Mouse (Mus musculus): ENCODE measurements around the gene Lrrc8e. TPM values are rescaled to one million over a fixed set of nuclear protein-coding genes. Genes with fewer than 3 reads are reported as not detected.
"Not testable (repeated sequence)": the region's sequence is repeated elsewhere in the genome, so short reads cannot be mapped to it uniquely, and the experiment has no call there.

Gene Lrrc8e
- polyA plus RNA-seq, 1 experiment: 1.4 TPM

DNA sequence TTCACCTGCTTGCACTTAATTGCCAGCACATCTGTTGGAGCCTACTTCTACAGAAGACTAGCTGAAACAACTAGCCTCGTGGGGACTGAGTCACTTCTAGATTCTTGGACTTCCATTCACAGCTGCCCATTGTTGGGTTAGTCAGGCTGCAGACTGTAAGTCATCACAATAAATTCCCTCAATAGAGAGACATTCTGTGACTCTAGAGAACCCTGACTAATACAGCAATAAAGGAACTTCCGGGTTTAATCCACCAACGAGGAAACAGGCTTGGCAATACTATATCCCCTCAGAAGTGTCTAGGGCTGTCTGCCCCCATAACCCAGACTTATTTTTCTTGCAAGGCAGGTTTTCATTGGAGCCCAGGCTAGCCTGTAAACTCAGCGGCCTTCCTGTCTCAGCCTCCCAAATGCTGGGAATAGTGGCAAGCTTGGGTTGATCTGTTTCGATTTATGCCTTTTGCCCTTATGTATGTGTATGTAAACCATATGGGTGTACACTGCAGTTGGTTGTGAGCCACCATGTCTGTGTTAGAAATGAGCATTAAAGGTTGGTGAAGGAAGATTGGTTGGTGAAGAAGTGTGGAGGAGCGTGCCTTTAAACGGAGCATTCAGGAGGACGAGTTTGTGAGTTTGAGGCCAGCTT lies 25.6 kb downstream of the Lrrc8e start:
- H3K9me3 ChIP-seq (replicated peaks; ENCODE audit: control insufficient read depth, insufficient read depth, low read length, poor library complexity, severe bottlenecking): no peaks in the 10 kb centered on the region
- H3K4me1 ChIP-seq (ENCODE audit: control insufficient read depth, insufficient read depth, low read length): no peaks in the 10 kb centered on the region
- H3K27me3 ChIP-seq (ENCODE audit: control insufficient read depth, insufficient read depth, low read length, poor library complexity, severe bottlenecking): no peaks in the 10 kb centered on the region
- peak overlapping the region; percentile 82 for H3K9ac ChIP-seq (ENCODE audit: low read depth, poor library complexity, severe bottlenecking)
- no peak for TF ChIP-seq CTCF (IDR thresholded peaks at IDR 0.05; ENCODE audit: low read depth, low read length)
- H3K36me3 ChIP-seq (ENCODE audit: control insufficient read depth, insufficient read depth, low read length, poor library complexity, severe bottlenecking): peaks cover 12% of the 10 kb centered on the region
- H3K27ac ChIP-seq (ENCODE audit: insufficient read depth, low read length): no peak overlapping the region
- H3K4me3 ChIP-seq (ENCODE audit: low read depth, low read length): peak overlapping the region; percentile 93

DNA sequence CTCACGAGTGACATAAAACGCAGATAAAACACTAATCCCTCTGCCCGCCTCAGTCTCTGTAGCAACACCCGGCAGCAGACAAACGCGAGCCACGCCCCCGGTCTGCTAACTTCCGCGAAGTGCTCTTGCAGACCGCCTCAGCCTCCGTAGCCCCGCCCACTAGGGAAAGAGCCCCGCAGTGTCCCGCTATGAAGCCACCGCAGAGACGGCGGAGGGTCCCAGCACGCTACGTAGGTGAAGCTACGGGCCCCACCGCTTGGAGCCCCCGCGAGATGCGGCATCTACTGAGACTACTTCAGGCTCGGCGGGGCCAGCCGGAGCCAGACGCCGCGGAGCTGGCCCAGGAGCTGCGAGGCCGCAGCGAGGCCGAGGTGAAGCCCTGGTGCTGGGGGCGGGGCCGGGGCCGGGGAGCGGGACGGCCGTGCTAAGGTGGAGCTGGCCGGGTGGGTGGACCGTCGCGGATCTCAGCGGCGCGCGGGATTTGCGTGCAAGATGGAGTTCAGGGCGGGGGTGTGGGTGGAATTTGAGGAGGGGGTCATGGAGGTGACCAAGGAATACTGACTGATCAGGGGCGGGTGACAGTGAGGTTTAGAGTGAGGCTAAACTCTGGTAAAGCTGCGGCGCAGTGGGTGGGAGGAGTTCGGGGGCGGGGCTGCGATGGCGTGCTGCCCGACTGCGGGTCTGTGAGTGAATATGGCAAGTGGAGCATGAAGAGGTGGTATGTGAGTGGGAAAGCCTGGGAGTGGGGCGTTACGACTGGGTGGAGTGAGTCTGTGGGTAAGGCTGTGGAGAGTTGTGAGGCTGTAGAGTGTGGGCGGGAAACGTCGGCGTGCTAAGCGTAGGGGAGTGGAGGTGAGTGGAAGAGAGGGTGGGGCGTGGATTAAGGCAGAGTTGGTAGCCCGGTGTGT lies 26.6 kb downstream of the Lrrc8e start, which contains the start of gene Snapc2:
TSS of gene Snapc2 (plus strand) at position 147 of the 908 bp plus-strand sequence.
- H3K9me3 ChIP-seq (replicated peaks; ENCODE audit: control insufficient read depth, insufficient read depth, low read length, poor library complexity, severe bottlenecking): no peaks in the 10 kb centered on the region
- peaks cover 1% of the 10 kb centered on the region for H3K4me1 ChIP-seq (ENCODE audit: control insufficient read depth, insufficient read depth, low read length)
- no peaks in the 10 kb centered on the region for H3K27me3 ChIP-seq (ENCODE audit: control insufficient read depth, insufficient read depth, low read length, poor library complexity, severe bottlenecking)
- no peak within 1 kb of the TSS for H3K27ac ChIP-seq (ENCODE audit: insufficient read depth, low read length)
- TF ChIP-seq POLR2A (IDR thresholded peaks at IDR 0.05; ENCODE audit: insufficient read depth, low read length): no peak
- TF ChIP-seq EP300 (IDR thresholded peaks at IDR 0.05; ENCODE audit: insufficient read depth, low read depth, low read length): no peak
- TF ChIP-seq CTCF (IDR thresholded peaks at IDR 0.05; ENCODE audit: low read depth, low read length): no peak
- peaks cover 12% of the 10 kb centered on the region for H3K36me3 ChIP-seq (ENCODE audit: control insufficient read depth, insufficient read depth, low read length, poor library complexity, severe bottlenecking)
- peak within 1 kb of the TSS; percentile 82 for H3K9ac ChIP-seq (ENCODE audit: low read depth, poor library complexity, severe bottlenecking)
- peak within 1 kb of the TSS; percentile 93 for H3K4me3 ChIP-seq (ENCODE audit: low read depth, low read length)

DNA sequence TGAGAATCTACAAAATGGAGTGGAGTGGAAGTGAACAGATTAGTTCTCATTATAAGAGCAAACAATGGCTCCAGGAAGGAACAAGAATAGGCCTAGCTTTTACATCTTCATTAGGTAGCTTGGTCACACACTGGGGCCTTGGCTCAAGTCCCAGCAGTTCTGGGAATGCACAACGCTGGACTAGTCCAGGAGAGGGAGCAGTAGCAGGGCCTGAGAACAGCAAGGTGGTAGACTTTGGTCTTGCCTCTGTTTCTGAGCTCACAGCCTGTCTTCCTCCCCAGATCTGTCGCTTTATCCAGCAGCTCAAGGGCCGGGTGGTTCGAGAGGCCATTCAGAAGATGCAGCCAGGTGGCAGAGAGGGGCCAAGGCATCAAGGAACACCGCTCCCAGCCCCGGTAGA lies 27.4 kb downstream of the Lrrc8e start:
- peaks cover 1% of the 10 kb centered on the region for H3K4me1 ChIP-seq (ENCODE audit: control insufficient read depth, insufficient read depth, low read length)
- H3K27me3 ChIP-seq (ENCODE audit: control insufficient read depth, insufficient read depth, low read length, poor library complexity, severe bottlenecking): no peaks in the 10 kb centered on the region
- no peak overlapping the region for H3K4me3 ChIP-seq (ENCODE audit: low read depth, low read length)
- TF ChIP-seq EP300 (IDR thresholded peaks at IDR 0.05; ENCODE audit: insufficient read depth, low read depth, low read length): no peak
- TF ChIP-seq CTCF (IDR thresholded peaks at IDR 0.05; ENCODE audit: low read depth, low read length): peak; percentile 19
- no peak for TF ChIP-seq POLR2A (IDR thresholded peaks at IDR 0.05; ENCODE audit: insufficient read depth, low read length)
- no peak overlapping the region for H3K27ac ChIP-seq (ENCODE audit: insufficient read depth, low read length)
- peaks cover 12% of the 10 kb centered on the region for H3K36me3 ChIP-seq (ENCODE audit: control insufficient read depth, insufficient read depth, low read length, poor library complexity, severe bottlenecking)
- no peaks in the 10 kb centered on the region for H3K9me3 ChIP-seq (replicated peaks; ENCODE audit: control insufficient read depth, insufficient read depth, low read length, poor library complexity, severe bottlenecking)
- H3K9ac ChIP-seq (ENCODE audit: low read depth, poor library complexity, severe bottlenecking): peak overlapping the region; percentile 82; the same call in 1 of the 2 replicates

DNA sequence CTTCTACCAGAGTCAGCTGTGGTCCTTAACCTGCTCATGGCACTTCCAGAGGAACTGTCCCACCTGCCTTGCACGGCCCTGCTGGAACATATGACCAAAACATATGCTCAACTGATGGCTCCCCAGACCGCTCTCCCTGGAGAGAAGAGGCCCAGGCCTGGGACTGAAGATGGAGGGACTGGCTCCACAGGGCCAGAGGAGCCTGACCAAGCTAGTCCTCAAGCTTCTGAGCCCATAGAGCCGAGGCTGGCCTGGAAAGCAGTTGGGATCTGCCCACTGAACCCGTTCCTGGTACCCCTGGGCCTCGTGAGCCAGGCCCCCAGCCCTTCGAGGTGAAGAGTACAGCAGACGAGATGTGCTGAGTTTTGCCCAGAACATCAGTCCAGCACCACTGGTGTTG lies 28.8 kb downstream of the Lrrc8e start:
- H3K27me3 ChIP-seq (ENCODE audit: control insufficient read depth, insufficient read depth, low read length, poor library complexity, severe bottlenecking); H3K4me1 ChIP-seq (ENCODE audit: control insufficient read depth, insufficient read depth, low read length): not testable (repeated sequence)

GRCm38 (mm10) chr8:4256911-4257310 lies 30.3 kb downstream of the Lrrc8e start:
- H3K36me3 ChIP-seq (ENCODE audit: control insufficient read depth, insufficient read depth, low read length, poor library complexity, severe bottlenecking): peaks cover 29% of the 10 kb centered on the region
- H3K27ac ChIP-seq (ENCODE audit: insufficient read depth, low read length): no peak overlapping the region
- H3K4me1 ChIP-seq (ENCODE audit: control insufficient read depth, insufficient read depth, low read length): peaks cover 1% of the 10 kb centered on the region
- no peaks in the 10 kb centered on the region for H3K9me3 ChIP-seq (replicated peaks; ENCODE audit: control insufficient read depth, insufficient read depth, low read length, poor library complexity, severe bottlenecking)
- no peaks in the 10 kb centered on the region for H3K27me3 ChIP-seq (ENCODE audit: control insufficient read depth, insufficient read depth, low read length, poor library complexity, severe bottlenecking)
- H3K9ac ChIP-seq (ENCODE audit: low read depth, poor library complexity, severe bottlenecking): no peak overlapping the region
- TF ChIP-seq POLR2A (IDR thresholded peaks at IDR 0.05; ENCODE audit: insufficient read depth, low read length) (no peak), EP300 (IDR thresholded peaks at IDR 0.05; ENCODE audit: insufficient read depth, low read depth, low read length) (no peak), CTCF (IDR thresholded peaks at IDR 0.05; ENCODE audit: low read depth, low read length) (no peak)
- no peak overlapping the region for H3K4me3 ChIP-seq (ENCODE audit: low read depth, low read length)

More for the DNA sequence above, 28.8 kb downstream of the Lrrc8e start:
- not testable (repeated sequence) for H3K27ac ChIP-seq (ENCODE audit: insufficient read depth, low read length); H3K4me3 ChIP-seq (ENCODE audit: low read depth, low read length); H3K9ac ChIP-seq (ENCODE audit: low read depth, poor library complexity, severe bottlenecking); H3K9me3 ChIP-seq (replicated peaks; ENCODE audit: control insufficient read depth, insufficient read depth, low read length, poor library complexity, severe bottlenecking)
- peaks cover 21% of the 10 kb centered on the region for H3K36me3 ChIP-seq (ENCODE audit: control insufficient read depth, insufficient read depth, low read length, poor library complexity, severe bottlenecking)

GRCm38 (mm10) chr8:4257350-4257749 lies 30.7 kb downstream of the Lrrc8e start:
- Histone ChIP-seq H3K27me3 (ENCODE audit: control insufficient read depth, insufficient read depth, low read length, poor library complexity, severe bottlenecking) (no peaks in the 10 kb centered on the region), H3K27ac (ENCODE audit: insufficient read depth, low read length) (no peak overlapping the region), H3K36me3 (ENCODE audit: control insufficient read depth, insufficient read depth, low read length, poor library complexity, severe bottlenecking) (peaks cover 33% of the 10 kb centered on the region), H3K9me3 (replicated peaks; ENCODE audit: control insufficient read depth, insufficient read depth, low read length, poor library complexity, severe bottlenecking) (no peaks in the 10 kb centered on the region), H3K4me3 (ENCODE audit: low read depth, low read length) (no peak overlapping the region), H3K4me1 (ENCODE audit: control insufficient read depth, insufficient read depth, low read length) (peaks cover 1% of the 10 kb centered on the region), H3K9ac (ENCODE audit: low read depth, poor library complexity, severe bottlenecking) (peak overlapping the region; percentile 51; the same call in 1 of the 2 replicates)
- TF ChIP-seq CTCF (IDR thresholded peaks at IDR 0.05; ENCODE audit: low read depth, low read length) (no peak), POLR2A (IDR thresholded peaks at IDR 0.05; ENCODE audit: insufficient read depth, low read length) (no peak), EP300 (IDR thresholded peaks at IDR 0.05; ENCODE audit: insufficient read depth, low read depth, low read length) (no peak)
